Mouse (Mus musculus) olfactory bulb, adult 2 months (tissue): Measurements from ENCODE around the gene Actl6b. TPM values are rescaled to one million over a fixed set of nuclear protein-coding genes. Genes with fewer than 3 reads are reported as not detected.

ENCODE experiments used
- H3K27ac ChIP-seq: fragments of 200-500 bp; 2 replicates; pipeline ENCODE4 v1.5.1; 2012; ENCODE audit warnings: low read depth, low read length; ENCODE audit not compliant: insufficient read depth
- H3K4me1 ChIP-seq: fragments of 200-500 bp; 2 replicates; pipeline ENCODE4 v1.6.1; 2012; ENCODE audit warnings: low read length; ENCODE audit not compliant: control insufficient read depth, insufficient read depth
- H3K4me3 ChIP-seq: fragments of 200-500 bp; 2 replicates; pipeline ENCODE4 v1.5.1; 2012; ENCODE audit warnings: mild to moderate bottlenecking, low read depth, low read length, moderate library complexity; ENCODE audit not compliant: insufficient read depth
- CTCF ChIP-seq: fragments of 200-500 bp; IDR thresholded peaks from 2 replicates; pipeline ENCODE4 v1.5.1; 2012; ENCODE audit warnings: low read depth, mild to moderate bottlenecking, low read length, moderate library complexity; ENCODE audit not compliant: insufficient read depth
- POLR2A ChIP-seq: fragments of 200-500 bp; IDR thresholded peaks from 2 replicates; pipeline ENCODE4 v1.6.1; 2012; ENCODE audit warnings: mild to moderate bottlenecking, low read depth, low read length, moderate library complexity; ENCODE audit not compliant: insufficient read depth
- WGBS: fragments of 180-500 bp; shearing (Covaris S2); methylation state at CpG from one replicate; pipeline ENCODE4 v1.1.7; 2018; 5-methylcytosine and 5-hydroxymethylcytosine counted together
- polyA plus RNA-seq: library from polyadenylated mRNA; stranded (reverse); fragments of >200 nt; gene quantifications from 2 replicates; pipeline ENCODE4 v1.2.4, GENCODE M21; 2012; ENCODE audit warnings: low replicate concordance; ENCODE audit not compliant: missing spikeins, insufficient read depth, insufficient read length

The Actl6b gene
- polyA plus RNA-seq, 1 experiment = not detected

- Histone ChIP-seq H3K4me1 (peaks cover 9% of the 10 kb centered on the region), H3K4me3 (no peak overlapping the region), H3K27ac (no peak overlapping the region)
- no peak for TF ChIP-seq CTCF
- no peak for TF ChIP-seq POLR2A
- 67% methylated on average over 2 of the region's 2 CpGs for WGBS
Observed at GRCm38 (mm10) chr5:137549840-137550239, 3.5 kb upstream of the Actl6b start.

- 70% methylated on average over 5 of the region's 5 CpGs for WGBS
- no peak for TF ChIP-seq POLR2A
- no peak for TF ChIP-seq CTCF
Observed at GRCm38 (mm10) chr5:137551119-137551518, 2.2 kb upstream of the Actl6b start.

GRCm38 (mm10) chr5:137553000-137553399, 317 bp upstream of the Actl6b start:
- WGBS = 14% methylated on average over 6 of the region's 6 CpGs
- Histone ChIP-seq H3K4me1 (peaks cover 12% of the 10 kb centered on the region), H3K4me3 (peak overlapping the region; percentile 89), H3K27ac (peak overlapping the region; percentile 9; the same call in 1 of the 2 replicates)
- TF ChIP-seq POLR2A (no peak), CTCF (no peak)

More at GRCm38 (mm10) chr5:137551119-137551518, 2.2 kb upstream of the Actl6b start:
- H3K4me1 ChIP-seq = peaks cover 12% of the 10 kb centered on the region
- no peak overlapping the region for H3K27ac ChIP-seq
- no peak overlapping the region for H3K4me3 ChIP-seq

GRCm38 (mm10) chr5:137553898-137554297, 581 bp downstream of the Actl6b start:
- H3K4me3 ChIP-seq = peak overlapping the region; percentile 89
- 46% methylated on average over 11 of the region's 11 CpGs for WGBS
- peaks cover 12% of the 10 kb centered on the region for H3K4me1 ChIP-seq
- H3K27ac ChIP-seq = no peak overlapping the region
- TF ChIP-seq POLR2A (no peak), CTCF (no peak)

- Histone ChIP-seq H3K27ac (no peak overlapping the region), H3K4me1 (peaks cover 5% of the 10 kb centered on the region; the same call in 1 of the 2 replicates), H3K4me3 (no peak overlapping the region)
- TF ChIP-seq CTCF = no peak
- TF ChIP-seq POLR2A = no peak
- WGBS = 34% methylated on average over 6 of the region's 6 CpGs
Observed at GRCm38 (mm10) chr5:137561556-137561955, 8.2 kb downstream of the Actl6b start.

- no peak overlapping the region for H3K27ac ChIP-seq
- peaks cover 5% of the 10 kb centered on the region; the same call in 1 of the 2 replicates for H3K4me1 ChIP-seq
- H3K4me3 ChIP-seq = no peak overlapping the region
- WGBS = 82% methylated on average over 10 of the region's 10 CpGs
- TF ChIP-seq CTCF (no peak), POLR2A (no peak)
Observed at GRCm38 (mm10) chr5:137562965-137563364, 9.6 kb downstream of the Actl6b start.

- 68% methylated on average over 6 of the region's 6 CpGs for WGBS
- peaks cover 5% of the 10 kb centered on the region; the same call in 1 of the 2 replicates for H3K4me1 ChIP-seq
- H3K4me3 ChIP-seq = no peak overlapping the region
- TF ChIP-seq POLR2A = no peak
- no peak for TF ChIP-seq CTCF
- H3K27ac ChIP-seq = no peak overlapping the region
Observed at GRCm38 (mm10) chr5:137565744-137566143, 12.4 kb downstream of the Actl6b start.

GRCm38 (mm10) chr5:137566416-137566815, 13.1 kb downstream of the Actl6b start:
- TF ChIP-seq POLR2A (no peak), CTCF (no peak)
- 96% methylated on average over 5 of the region's 5 CpGs for WGBS

GRCm38 (mm10) chr5:137568223-137568798, 15.0 kb downstream of the Actl6b start:
- TF ChIP-seq CTCF (no peak), POLR2A (no peak)
- no peak overlapping the region for H3K4me3 ChIP-seq
- H3K27ac ChIP-seq = no peak overlapping the region
- 76% methylated on average over 8 of the region's 8 CpGs for whole genome bisulfite sequencing
- H3K4me1 ChIP-seq = no peaks in the 10 kb centered on the region

More at GRCm38 (mm10) chr5:137566416-137566815, 13.1 kb downstream of the Actl6b start:
- H3K27ac ChIP-seq = no peak overlapping the region
- H3K4me1 ChIP-seq = peaks cover 3% of the 10 kb centered on the region; the same call in 1 of the 2 replicates
- H3K4me3 ChIP-seq = no peak overlapping the region
